Mouse (Mus musculus) hindbrain, embryonic 14.5 days (tissue): ENCODE results near the gene Mms19. TPM values are rescaled to one million over a fixed set of nuclear protein-coding genes. Genes with fewer than 3 reads are reported as not detected.

Source experiments
- ATAC-seq: fragments of 200-750 bp; cut with Nextera tagmentation; 2 replicates; pipeline ENCODE4 v1.8.0; 2017; ENCODE audit warnings: moderate number of reproducible peaks, mild to moderate bottlenecking, moderate TSS enrichment, moderate library complexity; ENCODE audit not compliant: low FRiP score
- DNase-seq: peaks from one replicate; pipeline ENCODE4 v3.0.0-alpha.2; 2015; ENCODE audit warnings: low spot score
- H3K27ac ChIP-seq: fragments of 300-500 bp; sonication (generic); 2 replicates; pipeline ENCODE4 v1.5.1; 2014; ENCODE audit warnings: mild to moderate bottlenecking, moderate library complexity
- H3K27me3 ChIP-seq: fragments of 300-500 bp; sonication (generic); 2 replicates; pipeline ENCODE4 v1.6.1; 2014; ENCODE audit warnings: mild to moderate bottlenecking, low read length, mixed read lengths; ENCODE audit not compliant: control insufficient read depth, insufficient read depth
- H3K36me3 ChIP-seq: fragments of 300-500 bp; sonication (generic); replicated peaks from 2 replicates; pipeline ENCODE4 v1.6.1; 2014; ENCODE audit not compliant: control insufficient read depth, insufficient read depth
- H3K4me1 ChIP-seq: fragments of 300-500 bp; sonication (generic); replicated peaks from 2 replicates; pipeline ENCODE4 v1.6.1; 2014; ENCODE audit warnings: antibody characterized with exemption, low read length, mixed read lengths; ENCODE audit not compliant: control insufficient read depth, insufficient read depth
- H3K4me2 ChIP-seq: fragments of 300-500 bp; sonication (generic); replicated peaks from 2 replicates; pipeline ENCODE4 v1.6.1; 2014; ENCODE audit warnings: mild to moderate bottlenecking, moderate library complexity
- H3K4me3 ChIP-seq: fragments of 300-500 bp; sonication (generic); replicated peaks from 2 replicates; pipeline ENCODE4 v1.5.1; 2014; ENCODE audit warnings: mild to moderate bottlenecking, low read length
- H3K9ac ChIP-seq: fragments of 300-500 bp; sonication (generic); 2 replicates; pipeline ENCODE4 v1.6.1; 2014
- H3K9me3 ChIP-seq: fragments of 300-500 bp; sonication (generic); 2 replicates; pipeline ENCODE4 v1.6.1; 2016; ENCODE audit warnings: low read length; ENCODE audit not compliant: control insufficient read depth
- WGBS: fragments of 180-500 bp; shearing (Covaris S2); extraction: QIAGEN DNeasy Blood & Tissue Kit; methylation state at CpG from one replicate; pipeline ENCODE4 v1.1.7; 2014; 5-methylcytosine and 5-hydroxymethylcytosine counted together
- polyA plus RNA-seq: library from polyadenylated mRNA; unstranded; fragments of >200 nt; fragmentation: Nextera tagmentation; extraction: Ambion mirVana; gene quantifications from 2 replicates; pipeline ENCODE4 v1.2.1, GENCODE M21; 2014

Gene Mms19
- polyA plus RNA-seq, 1 experiment from 2014 or later = 31.6 TPM

- Histone ChIP-seq H3K27ac (no peak overlapping the region), H3K27me3 (no peaks in the 10 kb centered on the region), H3K36me3 (no peaks in the 10 kb centered on the region), H3K4me1 (no peaks in the 10 kb centered on the region), H3K9ac (no peak overlapping the region), H3K4me2 (no peak overlapping the region), H3K9me3 (no peaks in the 10 kb centered on the region), H3K4me3 (no peak overlapping the region)
- ATAC-seq (no peak), DNase-seq (no peak)
- 83% methylated on average over 6 of the region's 6 CpGs for WGBS
Measured at GRCm38 (mm10) chr19:42015001-42015400, 34.0 kb upstream of the Mms19 start.

GRCm38 (mm10) chr19:42014231-42014825 is 33.4 kb upstream of the Mms19 start:
- Histone ChIP-seq H3K9ac (no peak overlapping the region), H3K4me2 (no peak overlapping the region), H3K36me3 (no peaks in the 10 kb centered on the region), H3K9me3 (no peaks in the 10 kb centered on the region), H3K27ac (no peak overlapping the region), H3K4me1 (no peaks in the 10 kb centered on the region), H3K27me3 (no peaks in the 10 kb centered on the region), H3K4me3 (no peak overlapping the region)
- ATAC-seq (no peak), DNase-seq (no peak)
- 75% methylated on average over 3 of the region's 3 CpGs for WGBS

- Histone ChIP-seq H3K27ac (no peak overlapping the region), H3K27me3 (no peaks in the 10 kb centered on the region), H3K9me3 (no peaks in the 10 kb centered on the region), H3K4me2 (no peak overlapping the region), H3K4me3 (no peak overlapping the region), H3K36me3 (no peaks in the 10 kb centered on the region), H3K4me1 (no peaks in the 10 kb centered on the region), H3K9ac (no peak overlapping the region)
- ATAC-seq = no peak
- 86% methylated on average over 7 of the region's 7 CpGs for WGBS
- DNase-seq = no peak
Measured at GRCm38 (mm10) chr19:42011123-42011522, 30.2 kb upstream of the Mms19 start.

DNA sequence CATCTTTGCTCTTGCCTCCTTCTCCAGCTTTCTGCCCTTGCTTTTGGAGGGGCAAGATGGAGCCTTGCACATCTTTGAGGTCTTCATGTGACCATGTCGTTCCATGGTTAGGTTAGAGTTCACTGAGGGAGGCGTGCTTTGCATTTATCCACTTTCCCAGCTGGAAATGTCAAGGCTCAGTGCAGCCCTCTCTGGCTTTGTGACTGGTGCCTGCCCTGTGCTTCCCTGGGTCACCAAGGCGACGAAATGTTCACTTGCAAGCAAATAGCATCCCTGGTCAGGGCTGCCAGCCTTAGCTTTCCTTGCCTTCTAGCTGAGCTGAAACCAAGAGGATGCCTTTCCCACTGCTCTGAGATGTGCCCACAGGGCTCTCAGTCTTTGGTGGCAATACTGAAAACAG is 29.5 kb upstream of the Mms19 start:
- DNase-seq = no peak
- Histone ChIP-seq H3K4me3 (no peak overlapping the region), H3K27me3 (no peaks in the 10 kb centered on the region), H3K9me3 (no peaks in the 10 kb centered on the region), H3K4me2 (no peak overlapping the region), H3K4me1 (no peaks in the 10 kb centered on the region), H3K36me3 (no peaks in the 10 kb centered on the region), H3K9ac (no peak overlapping the region), H3K27ac (no peak overlapping the region)
- WGBS = 44% methylated on average over 4 of the region's 4 CpGs
- no peak for ATAC-seq

DNA sequence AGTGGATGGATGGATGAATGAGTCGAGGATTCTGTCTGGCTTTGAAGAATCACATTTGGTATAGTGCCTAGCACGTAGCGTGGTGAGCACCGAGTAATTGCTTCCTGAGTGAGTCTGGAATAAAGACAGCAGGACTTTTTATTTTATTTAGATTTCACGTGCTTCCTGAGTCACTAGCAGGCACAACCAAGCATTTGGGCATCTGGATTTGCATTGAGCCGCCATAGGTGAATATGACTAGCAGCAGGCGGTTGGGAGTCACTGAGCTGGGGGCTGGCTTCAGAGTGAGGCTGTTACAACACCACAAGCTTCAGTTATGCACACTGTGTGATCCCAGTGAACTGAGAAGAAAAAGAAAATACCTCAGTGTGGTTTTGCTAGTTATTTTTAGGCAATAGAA is 28.1 kb upstream of the Mms19 start:
- H3K9me3 ChIP-seq = no peaks in the 10 kb centered on the region
- no peak overlapping the region for H3K27ac ChIP-seq
- WGBS = 65% methylated on average over 7 of the region's 7 CpGs
- H3K4me1 ChIP-seq = no peaks in the 10 kb centered on the region
- no peak for ATAC-seq
- DNase-seq = no peak
- H3K9ac ChIP-seq = no peak overlapping the region
- no peaks in the 10 kb centered on the region for H3K36me3 ChIP-seq
- no peak overlapping the region for H3K4me2 ChIP-seq
- H3K27me3 ChIP-seq = no peaks in the 10 kb centered on the region
- H3K4me3 ChIP-seq = no peak overlapping the region

- DNase-seq = no peak
- Histone ChIP-seq H3K27ac (no peak overlapping the region), H3K9ac (no peak overlapping the region), H3K4me1 (no peaks in the 10 kb centered on the region), H3K4me3 (no peak overlapping the region), H3K9me3 (no peaks in the 10 kb centered on the region), H3K27me3 (no peaks in the 10 kb centered on the region), H3K4me2 (no peak overlapping the region), H3K36me3 (no peaks in the 10 kb centered on the region)
- no peak for ATAC-seq
- whole genome bisulfite sequencing = 62% methylated on average over 3 of the region's 3 CpGs
Measured at GRCm38 (mm10) chr19:42008586-42008985, 27.6 kb upstream of the Mms19 start.

- H3K9me3 ChIP-seq = no peaks in the 10 kb centered on the region
- no peaks in the 10 kb centered on the region for H3K36me3 ChIP-seq
- WGBS = 76% methylated on average over 8 of the region's 8 CpGs
- H3K27ac ChIP-seq = no peak overlapping the region
- no peak overlapping the region for H3K9ac ChIP-seq
- DNase-seq (no peak), ATAC-seq (no peak)
- H3K4me1 ChIP-seq = no peaks in the 10 kb centered on the region
- H3K4me3 ChIP-seq = no peak overlapping the region
- H3K4me2 ChIP-seq = no peak overlapping the region
- no peaks in the 10 kb centered on the region for H3K27me3 ChIP-seq
Measured at GRCm38 (mm10) chr19:42006568-42006967, 25.6 kb upstream of the Mms19 start.

DNA sequence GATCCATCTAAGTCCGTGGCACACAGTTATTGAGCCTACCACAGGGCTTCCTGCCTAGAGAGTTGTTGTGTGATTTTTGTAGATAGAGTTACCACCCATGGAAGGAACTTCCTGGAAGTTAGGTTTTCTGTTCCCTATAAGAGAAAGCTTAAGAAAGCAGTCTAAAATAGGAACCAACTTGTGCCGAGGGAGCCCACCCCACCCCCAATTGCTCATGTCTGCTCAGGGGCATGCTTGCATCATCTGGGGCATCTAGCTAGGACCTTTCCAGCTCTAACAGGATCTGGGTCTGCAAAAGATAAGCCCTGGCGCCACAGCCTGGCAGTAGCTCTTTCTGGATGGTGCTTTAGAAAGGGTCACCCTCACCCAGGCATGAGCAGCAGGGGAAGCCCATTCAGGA is 24.7 kb upstream of the Mms19 start:
- Histone ChIP-seq H3K36me3 (no peaks in the 10 kb centered on the region), H3K4me2 (no peak overlapping the region), H3K9ac (no peak overlapping the region), H3K9me3 (no peaks in the 10 kb centered on the region), H3K27ac (no peak overlapping the region), H3K4me3 (no peak overlapping the region), H3K27me3 (no peaks in the 10 kb centered on the region), H3K4me1 (no peaks in the 10 kb centered on the region)
- WGBS = 84% methylated on average over 3 of the region's 3 CpGs
- ATAC-seq (no peak), DNase-seq (no peak)

- no peak overlapping the region for H3K4me3 ChIP-seq
- H3K36me3 ChIP-seq = no peaks in the 10 kb centered on the region
- H3K4me2 ChIP-seq = no peak overlapping the region
- H3K27ac ChIP-seq = no peak overlapping the region
- no peaks in the 10 kb centered on the region for H3K27me3 ChIP-seq
- no peaks in the 10 kb centered on the region for H3K4me1 ChIP-seq
- WGBS = 71% methylated on average over 6 of the region's 6 CpGs
- H3K9me3 ChIP-seq = no peaks in the 10 kb centered on the region
- DNase-seq (no peak), ATAC-seq (no peak)
- no peak overlapping the region for H3K9ac ChIP-seq
Measured at GRCm38 (mm10) chr19:42004258-42004657, 23.3 kb upstream of the Mms19 start.
